Mouse (Mus musculus): ENCODE data around the gene Tacr2.

DNA sequence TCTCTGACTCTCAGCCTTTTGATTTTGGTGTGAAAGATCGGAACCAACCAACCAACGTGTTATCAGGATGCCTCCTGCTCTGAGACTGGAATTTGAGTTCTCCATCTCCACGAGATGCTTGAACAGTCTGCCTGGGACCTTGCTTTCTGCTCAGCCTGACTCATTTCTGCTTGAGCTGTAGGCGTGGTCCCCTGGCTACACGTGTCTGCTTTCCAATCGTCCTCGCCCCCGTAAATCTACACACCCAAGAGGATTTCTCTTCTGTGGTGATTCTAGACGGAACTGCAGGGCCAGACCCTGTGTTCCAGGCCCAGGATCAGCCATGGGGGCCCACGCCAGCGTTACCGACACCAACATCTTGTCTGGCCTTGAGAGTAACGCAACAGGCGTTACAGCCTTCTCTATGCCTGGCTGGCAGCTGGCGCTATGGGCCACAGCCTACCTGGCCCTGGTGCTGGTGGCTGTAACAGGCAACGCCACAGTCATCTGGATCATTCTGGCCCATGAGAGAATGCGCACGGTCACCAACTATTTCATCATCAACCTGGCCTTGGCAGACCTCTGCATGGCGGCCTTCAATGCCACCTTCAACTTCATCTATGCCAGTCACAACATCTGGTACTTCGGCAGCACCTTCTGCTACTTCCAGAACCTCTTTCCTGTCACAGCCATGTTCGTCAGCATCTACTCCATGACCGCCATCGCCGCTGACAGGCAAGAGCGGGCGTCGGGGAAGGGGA lies 428 bp downstream of the Tacr2 start:
- no peak for TF ChIP-seq CTCF (IDR thresholded peaks at IDR 0.05; ENCODE audit: extremely low read depth, insufficient read depth, low read length)
- TF ChIP-seq POLR2A (IDR thresholded peaks at IDR 0.05; ENCODE audit: extremely low read depth, insufficient read depth, low read length), result no peak

Data from cortical plate, adult 2 months (tissue).